Mouse (Mus musculus): Measurements from ENCODE around the gene Ifi211.
"Not testable (repeated sequence)": the region's sequence is repeated elsewhere in the genome, so short reads cannot be mapped to it uniquely, and the experiment has no call there.

The Ifi211 gene

GRCm38 (mm10) chr1:173879225-173879987, 33.4 kb downstream of the Ifi211 start:
- DNase-seq (ENCODE audit: low read depth, low spot score) = not testable (repeated sequence)

GRCm38 (mm10) chr1:173878264-173878663, 34.6 kb downstream of the Ifi211 start:
- not testable (repeated sequence) for DNase-seq (ENCODE audit: low read depth, low spot score)

GRCm38 (mm10) chr1:173877125-173877524, 35.7 kb downstream of the Ifi211 start:
- not testable (repeated sequence) for DNase-seq (ENCODE audit: low read depth, low spot score)

- DNase-seq (ENCODE audit: low read depth, low spot score) = peak; percentile 67
Measured at GRCm38 (mm10) chr1:173868586-173868985, 44.3 kb downstream of the Ifi211 start.

GRCm38 (mm10) chr1:173866504-173866903, 46.3 kb downstream of the Ifi211 start:
- DNase-seq (ENCODE audit: low read depth, low spot score) = no peak

- DNase-seq (ENCODE audit: low read depth, low spot score) = peak; percentile 23
Measured at GRCm38 (mm10) chr1:173853711-173854110, 59.1 kb downstream of the Ifi211 start.

GRCm38 (mm10) chr1:173852853-173853252, 60.0 kb downstream of the Ifi211 start:
- not testable (repeated sequence) for DNase-seq (ENCODE audit: low read depth, low spot score)
